Mouse (Mus musculus) splenic B cell, adult 2 months (primary cell): ENCODE data around the gene Dock9.
A peak's percentile ranks its signal among the peaks of the same experiment; 100 is the strongest.

Experiments
- DNase-seq: peaks from one replicate; pipeline ENCODE4 v3.0.0-alpha.2; 2011; ENCODE audit warnings: low read depth, low spot score
- H3K27me3 ChIP-seq: 2 replicates; pipeline ENCODE4 v1.6.1; 2012; ENCODE audit warnings: mild to moderate bottlenecking, low read length, moderate library complexity, mixed read lengths; ENCODE audit not compliant: control insufficient read depth, poor library complexity, insufficient read depth, severe bottlenecking
- H3K36me3 ChIP-seq: 2 replicates; pipeline ENCODE4 v1.6.1; 2012; ENCODE audit warnings: mild to moderate bottlenecking, low read length, moderate library complexity, mixed read lengths; ENCODE audit not compliant: control insufficient read depth, poor library complexity, insufficient read depth, severe bottlenecking

Dock9 gene

DNA sequence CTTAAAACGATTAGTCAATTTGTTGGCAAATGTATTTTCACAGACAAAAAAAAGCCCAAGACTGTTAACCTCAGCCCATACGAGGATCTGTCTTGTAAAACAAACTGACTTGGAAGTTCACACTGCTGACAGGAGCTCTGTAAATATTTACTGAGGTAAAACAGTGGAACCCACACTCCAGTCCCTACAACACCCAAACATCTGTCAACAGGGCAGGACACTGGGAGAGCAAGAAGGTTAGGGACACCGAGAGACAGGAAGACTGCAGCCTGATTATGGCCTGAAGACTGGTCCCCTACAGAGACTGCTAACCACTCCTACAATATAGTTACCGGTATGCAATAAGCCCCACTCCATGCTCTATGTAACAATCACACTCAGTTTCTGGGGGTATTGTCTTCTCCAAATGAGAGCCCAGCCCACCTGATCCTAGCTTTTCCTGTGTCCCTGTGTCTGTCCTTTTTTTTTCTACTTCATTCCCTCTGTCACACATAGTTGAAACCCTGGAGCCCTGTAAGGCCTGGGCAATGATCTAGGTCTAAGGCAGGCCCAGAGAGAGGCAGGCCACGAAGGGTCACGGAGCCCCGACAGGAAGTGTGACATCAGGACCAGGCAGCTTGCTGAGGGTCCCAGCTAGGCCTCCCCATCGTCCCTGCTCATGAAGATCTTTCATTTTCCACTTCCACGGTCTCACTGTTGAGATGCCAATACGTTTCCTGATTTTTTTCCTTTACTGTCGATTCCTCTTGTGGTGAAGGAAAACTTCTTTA is 17.3 kb downstream of the Dock9 start:
- no peak for DNase-seq
- H3K36me3 ChIP-seq, result no peaks in the 10 kb centered on the region

DNA sequence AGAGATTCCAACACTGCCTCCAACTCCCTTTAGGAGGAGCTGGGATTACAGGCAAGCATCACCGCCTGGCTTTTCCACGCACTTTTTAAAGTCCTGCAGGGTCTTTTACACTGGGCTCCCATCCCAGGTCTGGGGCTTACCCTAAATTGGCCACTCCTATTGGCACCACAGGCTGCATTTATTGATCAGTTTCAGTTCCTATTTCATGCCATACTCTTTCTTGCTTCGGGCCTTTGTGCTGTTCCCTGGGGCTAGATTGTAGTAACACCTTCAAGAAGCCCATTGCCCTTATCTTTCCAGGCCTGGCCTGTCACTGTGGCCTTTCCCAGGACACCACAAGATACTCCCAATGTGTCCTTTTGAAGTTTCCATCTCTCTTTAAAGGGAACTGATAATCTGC is 18.0 kb downstream of the Dock9 start:
- no peaks in the 10 kb centered on the region for H3K36me3 ChIP-seq
- peak; percentile 16 for DNase-seq
- H3K27me3 ChIP-seq, result no peaks in the 10 kb centered on the region

More for the DNA sequence above, 17.3 kb downstream of the Dock9 start:
- H3K27me3 ChIP-seq, result no peaks in the 10 kb centered on the region

DNA sequence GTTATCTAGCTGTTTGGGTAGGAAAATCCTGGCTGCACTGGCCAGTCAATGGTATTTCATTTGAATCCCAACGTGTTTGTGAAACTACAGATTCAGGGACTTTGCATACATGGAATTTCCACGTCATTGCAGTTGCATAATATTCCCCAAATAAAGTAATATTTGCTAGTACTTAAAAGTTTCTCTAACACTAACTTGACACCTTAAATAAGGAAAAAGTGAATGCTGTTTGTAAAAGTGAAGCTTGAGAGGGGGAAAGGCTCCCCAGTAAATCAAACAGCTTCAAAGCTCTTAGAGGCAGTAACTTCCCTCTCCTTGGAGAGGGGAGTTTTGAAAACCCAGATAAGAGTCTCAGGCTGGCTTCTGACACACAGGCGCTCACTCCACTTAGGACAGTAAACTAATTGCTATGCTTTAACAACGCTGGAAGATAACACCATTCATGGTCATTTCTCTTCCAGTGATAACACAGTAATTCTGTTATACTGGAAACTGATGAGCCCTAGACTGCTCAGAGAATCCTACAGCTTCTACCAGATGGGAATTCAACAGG is 20.3 kb downstream of the Dock9 start:
- no peaks in the 10 kb centered on the region for H3K36me3 ChIP-seq
- H3K27me3 ChIP-seq, result no peaks in the 10 kb centered on the region
- DNase-seq, result no peak

DNA sequence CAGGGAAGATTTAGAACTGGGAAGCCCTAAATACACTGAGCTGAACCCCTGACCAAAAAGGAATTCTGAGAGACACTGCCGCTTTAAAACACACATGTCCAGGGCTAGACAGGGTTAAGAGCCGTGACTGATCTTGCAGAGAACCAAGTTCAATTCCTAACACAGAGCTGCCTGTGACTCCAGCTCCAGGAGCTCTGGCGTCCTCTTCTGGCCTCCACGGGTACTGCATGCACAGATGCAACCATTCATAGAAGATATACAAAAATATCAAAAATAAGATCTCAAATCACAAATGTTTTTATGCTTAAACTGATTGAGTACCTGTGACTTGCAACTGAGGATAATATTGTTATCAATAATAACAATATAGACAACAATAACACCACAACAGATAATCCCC is 20.9 kb downstream of the Dock9 start:
- H3K27me3 ChIP-seq, result no peaks in the 10 kb centered on the region
- no peaks in the 10 kb centered on the region for H3K36me3 ChIP-seq
- DNase-seq, result no peak

DNA sequence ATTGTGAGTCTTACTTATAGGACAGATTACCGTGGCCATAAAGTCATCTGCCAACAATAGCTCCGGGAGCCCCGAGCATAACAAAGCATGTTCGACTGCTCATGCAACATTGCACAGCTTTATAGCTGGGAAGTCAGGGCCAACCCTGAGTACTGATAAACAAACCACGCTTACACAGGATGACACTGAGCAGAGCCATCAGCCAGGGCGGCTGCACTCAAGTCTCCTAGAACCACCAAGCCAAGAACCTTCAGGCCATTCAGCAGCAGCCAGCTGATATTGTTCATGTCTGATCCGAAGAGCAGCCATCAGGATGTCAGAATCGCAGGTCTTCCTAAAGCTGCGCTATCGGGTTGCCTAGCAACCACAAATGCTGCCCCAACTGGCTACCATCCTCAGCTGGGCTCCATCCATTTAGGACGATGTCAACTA is 35.6 kb downstream of the Dock9 start:
- no peaks in the 10 kb centered on the region for H3K36me3 ChIP-seq
- H3K27me3 ChIP-seq, result no peaks in the 10 kb centered on the region
- no peak for DNase-seq

DNA sequence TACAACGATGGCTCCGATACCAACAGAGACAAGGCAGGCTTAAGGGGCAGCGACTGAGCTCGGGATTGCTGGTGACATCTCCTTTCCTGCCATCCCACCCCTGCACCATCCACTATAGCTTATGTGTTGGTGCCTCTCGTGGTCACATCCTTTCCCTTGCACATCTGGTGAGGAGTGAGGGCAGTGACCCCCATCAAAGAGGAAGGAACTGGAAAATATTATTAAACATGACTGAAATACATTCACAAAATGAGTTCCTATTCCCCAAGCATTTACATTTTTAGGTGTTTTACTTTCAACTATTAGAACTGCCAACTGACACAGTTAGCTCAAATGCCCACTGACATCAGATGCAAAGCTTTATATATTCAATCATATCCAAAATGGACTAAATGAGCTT is 37.2 kb downstream of the Dock9 start:
- Histone ChIP-seq H3K36me3 (no peaks in the 10 kb centered on the region), H3K27me3 (no peaks in the 10 kb centered on the region)
- DNase-seq, result no peak

DNA sequence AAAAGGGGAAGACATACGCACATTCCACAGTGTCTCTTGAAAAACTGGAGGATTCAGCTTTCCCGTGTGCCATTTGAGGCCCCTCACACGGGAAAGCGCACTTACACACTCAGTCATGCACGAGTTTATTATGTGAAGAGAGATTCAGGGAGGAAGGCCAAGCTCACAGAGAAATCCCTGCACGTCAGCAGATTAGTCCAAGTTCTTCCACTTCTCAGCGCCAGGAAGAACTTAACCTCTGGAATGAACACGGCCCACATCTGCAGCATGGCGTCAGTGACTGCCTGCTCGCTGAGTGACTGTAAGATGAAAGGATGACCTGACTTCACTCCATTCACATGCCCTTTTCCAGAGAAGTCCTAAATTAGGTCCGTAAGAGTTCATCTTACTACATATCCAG is 43.5 kb downstream of the Dock9 start:
- no peak for DNase-seq
- Histone ChIP-seq H3K27me3 (no peaks in the 10 kb centered on the region), H3K36me3 (no peaks in the 10 kb centered on the region)

DNA sequence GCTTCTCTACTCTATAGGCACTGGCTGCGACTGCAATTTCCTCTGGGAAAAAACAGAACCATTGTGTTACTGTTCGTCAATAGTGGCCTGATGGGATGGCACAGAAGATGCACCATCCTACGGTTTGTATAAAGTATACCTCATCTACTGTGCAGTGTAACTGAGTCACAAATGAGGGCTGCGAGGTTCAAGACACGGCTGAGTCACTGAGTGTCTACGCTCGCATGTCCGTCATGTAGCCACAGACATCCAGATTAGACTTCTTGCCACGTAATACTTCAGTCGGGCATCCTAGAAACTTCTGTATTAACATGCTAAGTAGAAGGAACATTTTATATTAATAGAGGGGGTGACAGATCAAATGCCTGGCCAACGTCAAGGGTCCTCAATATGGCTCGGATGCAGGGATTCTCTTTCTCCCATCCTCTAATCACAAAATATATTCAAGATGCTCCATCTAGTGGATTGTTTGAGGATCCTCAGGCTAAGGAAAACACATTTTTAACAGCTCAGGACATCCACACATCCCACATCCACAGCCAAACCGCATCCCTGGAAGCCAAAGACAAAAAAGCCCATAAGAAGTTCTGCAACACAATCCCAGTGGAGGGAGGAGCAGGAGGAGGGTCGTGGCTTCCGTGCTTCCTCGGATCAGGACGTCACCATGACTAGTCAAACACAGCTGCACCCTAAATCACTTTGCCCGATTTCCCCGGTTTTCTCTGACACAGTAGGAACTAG is 44.8 kb downstream of the Dock9 start:
- no peaks in the 10 kb centered on the region for H3K27me3 ChIP-seq
- no peak for DNase-seq
- H3K36me3 ChIP-seq, result no peaks in the 10 kb centered on the region

DNA sequence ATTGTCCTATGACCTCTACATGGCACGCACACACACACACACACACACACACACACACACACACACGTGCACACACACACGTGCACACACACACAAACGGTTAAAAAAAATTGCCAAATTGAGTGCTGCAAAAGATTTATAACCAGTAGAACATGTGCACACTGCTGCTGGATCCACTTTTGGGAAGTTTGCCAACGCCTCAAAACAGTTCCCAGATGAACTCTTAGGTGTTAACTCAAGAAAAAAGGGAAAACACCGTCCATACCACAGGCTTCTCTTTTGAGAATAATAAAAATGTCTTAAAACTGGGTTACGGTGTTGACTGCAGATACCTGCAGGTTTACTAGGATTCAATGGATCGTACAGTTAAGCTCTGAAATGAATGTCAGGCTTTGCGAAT is 48.0 kb downstream of the Dock9 start:
- no peak for DNase-seq
- Histone ChIP-seq H3K36me3 (no peaks in the 10 kb centered on the region), H3K27me3 (no peaks in the 10 kb centered on the region)

DNA sequence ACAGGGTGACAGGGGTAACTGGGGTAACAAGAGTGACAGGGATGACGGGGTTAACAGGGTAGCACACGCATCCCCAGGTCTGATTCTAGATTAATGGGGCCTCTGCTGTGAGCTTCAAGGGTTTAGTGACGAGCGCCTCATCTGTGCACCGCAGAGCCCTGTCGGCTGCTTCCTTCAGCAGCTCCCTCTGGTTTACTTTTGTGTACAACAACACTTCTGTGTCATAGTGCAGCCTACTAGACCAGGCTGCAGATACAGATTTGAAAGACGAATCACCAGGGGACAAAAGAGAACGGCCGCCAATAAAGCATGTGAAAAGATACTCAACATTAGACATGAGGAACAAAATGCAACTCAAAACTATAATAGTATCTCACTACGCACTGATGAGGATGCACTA is 48.6 kb downstream of the Dock9 start:
- DNase-seq, result no peak
- no peaks in the 10 kb centered on the region for H3K27me3 ChIP-seq
- no peaks in the 10 kb centered on the region for H3K36me3 ChIP-seq

DNA sequence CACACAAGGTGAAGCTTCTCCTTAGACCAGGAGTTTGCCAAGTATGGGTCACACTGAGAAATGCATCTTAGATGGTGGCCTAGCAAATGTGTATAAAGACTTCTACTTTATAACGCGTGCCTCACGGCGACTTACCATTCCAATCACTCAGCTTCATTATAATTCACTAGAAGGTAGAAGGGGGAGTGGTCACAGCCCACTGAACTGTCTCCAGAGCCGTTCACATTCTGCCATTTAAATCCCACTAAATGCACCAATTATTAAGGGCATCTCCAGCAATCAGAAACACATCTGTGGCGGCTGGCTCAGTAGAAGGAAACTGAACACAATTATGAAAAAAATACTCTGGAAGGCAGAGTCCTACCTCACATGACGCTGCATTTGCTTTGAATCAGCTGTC is 50.3 kb downstream of the Dock9 start:
- DNase-seq, result no peak
- H3K27me3 ChIP-seq, result no peaks in the 10 kb centered on the region
- H3K36me3 ChIP-seq, result no peaks in the 10 kb centered on the region

DNA sequence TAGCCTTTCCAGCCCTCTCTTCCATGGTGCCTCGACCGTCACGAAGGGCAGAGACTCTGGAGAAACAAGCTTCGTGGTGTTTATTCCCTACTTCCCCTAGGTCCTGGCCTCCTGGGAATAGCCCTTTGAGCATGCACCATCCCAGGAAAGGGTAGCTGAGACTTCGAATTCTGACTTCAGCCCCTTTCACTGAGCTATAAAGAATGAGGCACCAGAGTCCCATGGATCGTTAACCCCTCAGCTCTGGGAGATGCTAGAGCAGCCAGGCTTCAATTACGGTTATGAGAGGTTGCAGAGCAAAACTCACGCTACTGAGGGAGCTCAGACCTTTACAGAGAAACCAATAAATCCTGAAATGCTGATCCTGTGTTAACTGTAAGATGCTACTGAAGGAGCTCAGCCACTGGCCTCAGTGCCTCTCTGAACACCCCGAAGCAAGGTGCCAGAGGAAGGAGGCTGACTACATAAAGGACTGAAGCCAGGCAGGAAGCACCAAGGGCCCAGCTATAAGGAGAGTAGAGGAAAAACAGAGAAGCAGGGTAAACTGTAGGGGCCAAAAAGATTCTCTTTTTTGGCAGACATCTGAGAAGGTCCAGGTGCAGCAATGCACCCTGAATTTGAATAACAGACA is 53.7 kb downstream of the Dock9 start:
- Histone ChIP-seq H3K36me3 (no peaks in the 10 kb centered on the region), H3K27me3 (no peaks in the 10 kb centered on the region)
- no peak for DNase-seq

DNA sequence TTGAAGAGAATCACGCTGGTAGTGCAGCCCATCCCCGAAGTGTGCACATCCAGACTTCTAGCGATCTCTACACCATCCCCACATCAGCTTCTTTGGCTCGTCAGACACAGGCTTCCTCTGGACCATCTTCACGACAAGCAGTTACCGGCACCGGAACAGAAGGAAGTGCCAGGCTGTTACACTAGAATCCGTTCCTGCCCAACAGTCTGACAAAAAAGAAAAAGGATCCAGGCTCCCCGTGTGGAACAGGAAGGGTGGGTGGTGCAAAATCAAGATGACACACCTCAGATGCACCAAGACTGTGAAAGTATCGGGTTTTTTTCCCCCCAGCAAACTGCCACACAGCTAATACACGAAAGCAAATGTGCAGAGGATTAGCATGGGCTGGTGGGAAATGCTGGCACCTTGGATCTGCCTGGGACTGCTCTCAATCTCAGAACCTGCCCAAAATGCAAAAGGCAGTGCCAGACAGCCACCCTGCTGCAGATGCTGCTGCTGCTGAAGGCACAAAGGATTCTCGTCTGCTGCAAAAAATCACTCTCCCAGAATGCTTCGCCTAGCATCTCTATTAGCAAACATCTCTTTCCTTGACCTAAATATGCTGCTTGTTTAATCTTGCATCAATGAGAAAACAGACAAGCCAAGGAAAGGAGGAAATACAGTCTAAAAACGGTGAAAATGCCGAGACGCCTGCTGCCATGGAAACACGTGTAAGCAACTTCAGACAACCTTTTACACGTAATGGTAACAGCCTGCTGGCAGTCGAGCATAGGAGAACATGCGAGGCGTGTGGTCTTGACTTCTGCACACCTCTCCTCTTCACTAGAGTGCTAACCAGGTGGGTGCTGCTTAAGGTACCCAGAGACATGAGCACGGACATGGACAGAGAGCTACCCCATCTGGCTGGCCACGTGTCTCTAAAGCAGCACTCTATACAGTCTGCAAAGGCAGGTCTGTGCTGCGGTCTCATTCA is 58.9 kb downstream of the Dock9 start:
- H3K36me3 ChIP-seq, result no peaks in the 10 kb centered on the region
- peak; percentile 35 for DNase-seq
- no peaks in the 10 kb centered on the region for H3K27me3 ChIP-seq

DNA sequence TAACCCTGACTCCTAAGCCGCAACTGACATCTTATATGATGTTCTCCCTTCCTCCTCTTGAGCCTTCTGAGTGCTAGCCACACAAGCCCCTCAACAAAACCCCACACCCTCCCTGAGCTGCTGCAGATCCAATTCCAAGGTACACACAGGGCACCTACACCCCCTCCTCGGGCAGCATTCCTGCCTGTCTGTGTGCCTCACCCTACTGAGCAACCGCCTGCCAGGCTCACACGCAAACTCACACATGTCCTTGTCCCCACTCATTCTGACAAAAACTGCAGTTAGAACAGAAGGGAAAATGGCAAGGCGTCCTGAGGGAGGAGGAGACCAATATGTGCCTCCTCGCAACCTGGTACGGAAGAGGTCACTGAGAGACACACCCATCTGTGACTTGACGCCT is 60.4 kb downstream of the Dock9 start:
- Histone ChIP-seq H3K27me3 (no peaks in the 10 kb centered on the region), H3K36me3 (no peaks in the 10 kb centered on the region)
- DNase-seq, result no peak
